Mouse (Mus musculus) neural tube, embryonic 14.5 days (tissue): Measurements from ENCODE around the gene Hdac1. TPM values are rescaled to one million over a fixed set of nuclear protein-coding genes. Genes with fewer than 3 reads are reported as not detected.

Experiments
- ATAC-seq: fragments of 200-750 bp; cut with Nextera tagmentation; 2 replicates; pipeline ENCODE4 v1.8.0; 2017; ENCODE audit warnings: low read depth, mild to moderate bottlenecking, moderate TSS enrichment, moderate library complexity
- H3K27ac ChIP-seq: fragments of 300-500 bp; sonication (generic); 2 replicates; pipeline ENCODE4 v1.5.1; 2014; ENCODE audit warnings: low read depth, mild to moderate bottlenecking, control low read depth, low read length, moderate library complexity, mixed read lengths
- H3K27me3 ChIP-seq: fragments of 300-500 bp; sonication (generic); 2 replicates; pipeline ENCODE4 v1.6.1; 2014; ENCODE audit warnings: low read length; ENCODE audit not compliant: control insufficient read depth, insufficient read depth
- H3K36me3 ChIP-seq: fragments of 300-500 bp; sonication (generic); 2 replicates; pipeline ENCODE4 v1.6.1; 2014; ENCODE audit warnings: low read length, mixed read lengths; ENCODE audit not compliant: control insufficient read depth, insufficient read depth
- H3K4me1 ChIP-seq: fragments of 300-500 bp; sonication (generic); 2 replicates; pipeline ENCODE4 v1.6.1; 2014; ENCODE audit warnings: low read length; ENCODE audit not compliant: control insufficient read depth, insufficient read depth
- H3K4me2 ChIP-seq: fragments of 300-500 bp; sonication (generic); 2 replicates; pipeline ENCODE4 v1.6.1; 2014; ENCODE audit warnings: mild to moderate bottlenecking, low read depth, low read length, control low read depth
- H3K4me3 ChIP-seq: fragments of 300-500 bp; sonication (generic); 2 replicates; pipeline ENCODE4 v1.5.1; 2014; ENCODE audit warnings: low read depth, low read length, control low read depth, mixed read lengths
- H3K9ac ChIP-seq: fragments of 300-500 bp; sonication (generic); replicated peaks from 2 replicates; pipeline ENCODE4 v1.6.1; 2014; ENCODE audit warnings: low read depth, mild to moderate bottlenecking, control low read depth, low read length, mixed read lengths
- H3K9me3 ChIP-seq: fragments of 300-500 bp; sonication (generic); 2 replicates; pipeline ENCODE4 v1.6.1; 2016; ENCODE audit warnings: low read length; ENCODE audit not compliant: control insufficient read depth
- WGBS: fragments of 180-500 bp; shearing (Covaris S2); extraction: QIAGEN DNeasy Blood & Tissue Kit; methylation state at CpG from one replicate; pipeline ENCODE4 v1.1.7; 2014; 5-methylcytosine and 5-hydroxymethylcytosine counted together
- microRNA-seq: library from miRNA; unstranded; fragments of <30 nt; microRNA quantifications from one replicate; pipeline ENCODE4, GENCODE M21; 2016
- polyA plus RNA-seq: library from polyadenylated mRNA; unstranded; fragments of >200 nt; fragmentation: Nextera tagmentation; extraction: Ambion mirVana; gene quantifications from 2 replicates; pipeline ENCODE4 v1.2.1, GENCODE M21; 2014

The Hdac1 gene
- polyA plus RNA-seq, 1 experiment from 2014 or later = 67.2 TPM

DNA sequence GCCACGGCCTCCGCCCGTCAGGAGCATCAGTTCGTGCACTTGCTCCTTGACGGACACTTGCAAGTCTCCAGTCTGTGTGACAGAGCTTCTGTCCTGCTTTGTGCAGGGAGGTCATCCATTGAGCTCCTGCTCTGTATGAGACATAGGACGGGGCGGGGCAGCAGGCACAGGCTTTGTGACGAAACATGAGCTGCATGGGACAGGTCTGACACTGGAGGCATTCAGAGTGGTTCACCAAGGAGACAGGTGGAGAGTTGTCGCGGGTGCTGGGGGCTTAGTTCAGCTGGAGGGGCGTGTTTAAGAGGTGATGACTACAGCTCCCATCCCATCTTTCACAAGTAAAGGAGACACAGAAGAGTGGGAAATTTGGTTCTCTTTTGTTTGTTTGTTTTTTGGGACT lies 66.5 kb downstream of the Hdac1 start:
- no peak overlapping the region for H3K4me2 ChIP-seq
- H3K9ac ChIP-seq = no peak overlapping the region
- peaks cover 68% of the 10 kb centered on the region for H3K36me3 ChIP-seq
- no peak for ATAC-seq
- no peaks in the 10 kb centered on the region for H3K27me3 ChIP-seq
- H3K4me1 ChIP-seq = no peaks in the 10 kb centered on the region
- no peak overlapping the region for H3K27ac ChIP-seq
- WGBS = 96% methylated on average over 11 of the region's 11 CpGs
- H3K4me3 ChIP-seq = no peak overlapping the region
- no peaks in the 10 kb centered on the region for H3K9me3 ChIP-seq

Small RNA genes within 50 kb of the gene (microRNA-seq; reads per million reads assigned to microRNA genes)
- not detected for gene Mir8119

Other genes starting within 250 kb of the Hdac1 start
- gene Rbbp4, start 207.3 kb downstream of the Hdac1 start, polyA plus RNA-seq = 231 and 265 TPM in 2 replicates
- gene Zbtb8os, start 207.0 kb downstream of the Hdac1 start, polyA plus RNA-seq = 19.5 and 21.7 TPM in 2 replicates
- 16.8 and 18.0 TPM in 2 replicates for gene Zbtb8a, start 164.6 kb downstream of the Hdac1 start, polyA plus RNA-seq
- 16.1 and 16.2 TPM in 2 replicates for gene Zbtb8b, start 101.9 kb downstream of the Hdac1 start, polyA plus RNA-seq
- 32.8 and 33.2 TPM in 2 replicates for gene Bsdc1, start 81.1 kb downstream of the Hdac1 start, polyA plus RNA-seq
- gene Tssk3, start 51.7 kb downstream of the Hdac1 start, polyA plus RNA-seq = 0.27 and 0.32 TPM in 2 replicates
- 0.64 TPM in 1 of 2 replicates, not detected in the other for gene Fam229a, start 51.5 kb downstream of the Hdac1 start, polyA plus RNA-seq
- 1,581 and 1,634 TPM in 2 replicates for gene Marcksl1, start 29.1 kb downstream of the Hdac1 start, polyA plus RNA-seq
- 10.0 and 10.5 TPM in 2 replicates for gene Lck, start 30.9 kb upstream of the Hdac1 start, polyA plus RNA-seq
- gene Fam167b, start 35.8 kb upstream of the Hdac1 start, polyA plus RNA-seq = not detected in 2 replicates
- 206 and 221 TPM in 2 replicates for gene Eif3i, start 57.9 kb upstream of the Hdac1 start, polyA plus RNA-seq
- 188 and 191 TPM in 2 replicates for gene Tmem234, start 58.0 kb upstream of the Hdac1 start, polyA plus RNA-seq
- 3.9 and 4.7 TPM in 2 replicates for gene Dcdc2b, start 71.5 kb upstream of the Hdac1 start, polyA plus RNA-seq
- gene Iqcc, start 76.4 kb upstream of the Hdac1 start, polyA plus RNA-seq = 28.2 and 33.3 TPM in 2 replicates
- gene Ccdc28b, start 81.2 kb upstream of the Hdac1 start, polyA plus RNA-seq = 136 and 141 TPM in 2 replicates
- gene Txlna, start 98.4 kb upstream of the Hdac1 start, polyA plus RNA-seq = 40.1 and 46.0 TPM in 2 replicates
- 17.2 and 19.7 TPM in 2 replicates for gene Kpna6, start 130.1 kb upstream of the Hdac1 start, polyA plus RNA-seq
- gene Tmem39b, start 154.1 kb upstream of the Hdac1 start, polyA plus RNA-seq = 22.9 and 23.3 TPM in 2 replicates
- gene Khdrbs1, start 199.6 kb upstream of the Hdac1 start, polyA plus RNA-seq = 105 and 141 TPM in 2 replicates